Mouse (Mus musculus) liver, postnatal 0 days (tissue): ENCODE results near the gene Cttn. TPM values are rescaled to one million over a fixed set of nuclear protein-coding genes. Genes with fewer than 3 reads are reported as not detected.

Source experiments
- ATAC-seq: fragments of 200-750 bp; cut with Nextera tagmentation; 2 replicates; pipeline ENCODE4 v1.8.0; 2017; ENCODE audit warnings: mild to moderate bottlenecking, moderate library complexity
- DNase-seq: peaks from one replicate; pipeline ENCODE4 v3.0.0-alpha.2; 2016
- H3K27ac ChIP-seq: fragments of 300-500 bp; sonication (generic); 2 replicates; pipeline ENCODE4 v1.5.1; 2014; ENCODE audit warnings: antibody characterized with exemption, moderate library complexity, mild to moderate bottlenecking, low read depth
- H3K27me3 ChIP-seq: fragments of 300-500 bp; sonication (generic); 2 replicates; pipeline ENCODE4 v1.6.1; 2014; ENCODE audit warnings: low read length, control low read depth, mixed read lengths; ENCODE audit not compliant: insufficient read depth
- H3K36me3 ChIP-seq: fragments of 300-500 bp; sonication (generic); replicated peaks from 2 replicates; pipeline ENCODE4 v1.6.1; 2014; ENCODE audit warnings: mild to moderate bottlenecking, control low read depth, low read length, moderate library complexity, mixed read lengths; ENCODE audit not compliant: insufficient read depth
- H3K4me1 ChIP-seq: fragments of 300-500 bp; sonication (generic); 2 replicates; pipeline ENCODE4 v1.6.1; 2014; ENCODE audit warnings: antibody characterized with exemption, mild to moderate bottlenecking, control low read depth; ENCODE audit not compliant: insufficient read depth
- H3K4me2 ChIP-seq: fragments of 300-500 bp; sonication (generic); 2 replicates; pipeline ENCODE4 v1.6.1; 2014; ENCODE audit warnings: low read depth, mild to moderate bottlenecking, low read length, moderate library complexity, mixed read lengths
- H3K4me3 ChIP-seq: fragments of 300-500 bp; sonication (generic); 2 replicates; pipeline ENCODE4 v1.5.1; 2014; ENCODE audit warnings: low read depth, low read length
- H3K9ac ChIP-seq: fragments of 300-500 bp; sonication (generic); replicated peaks from 2 replicates; pipeline ENCODE4 v1.6.1; 2014; ENCODE audit warnings: mild to moderate bottlenecking, moderate library complexity
- H3K9me3 ChIP-seq: fragments of 300-500 bp; sonication (generic); 2 replicates; pipeline ENCODE4 v1.6.1; 2016; ENCODE audit warnings: mild to moderate bottlenecking, control low read depth, low read length, mixed read lengths
- CTCF ChIP-seq: sonication (generic); IDR thresholded peaks from 2 replicates; pipeline ENCODE4 v1.5.1; 2016; ENCODE audit warnings: antibody characterized with exemption, low read depth
- EP300 ChIP-seq: IDR thresholded peaks from 2 replicates; pipeline ENCODE4 v1.6.1; 2016; ENCODE audit warnings: antibody characterized with exemption, low read depth, mild to moderate bottlenecking
- WGBS: fragments of 180-500 bp; shearing (Covaris S2); extraction: QIAGEN DNeasy Blood & Tissue Kit; methylation state at CpG from one replicate; pipeline ENCODE4 v1.1.7; 2014; ENCODE audit not compliant: insufficient replicate concordance; 5-methylcytosine and 5-hydroxymethylcytosine counted together
- polyA plus RNA-seq: library from polyadenylated mRNA; unstranded; fragments of >200 nt; fragmentation: Nextera tagmentation; extraction: Ambion mirVana; gene quantifications from 2 replicates; pipeline ENCODE4 v1.2.1, GENCODE M21; 2015

Gene Cttn
- polyA plus RNA-seq = 24.8 and 29.0 TPM in 2 replicates

DNA sequence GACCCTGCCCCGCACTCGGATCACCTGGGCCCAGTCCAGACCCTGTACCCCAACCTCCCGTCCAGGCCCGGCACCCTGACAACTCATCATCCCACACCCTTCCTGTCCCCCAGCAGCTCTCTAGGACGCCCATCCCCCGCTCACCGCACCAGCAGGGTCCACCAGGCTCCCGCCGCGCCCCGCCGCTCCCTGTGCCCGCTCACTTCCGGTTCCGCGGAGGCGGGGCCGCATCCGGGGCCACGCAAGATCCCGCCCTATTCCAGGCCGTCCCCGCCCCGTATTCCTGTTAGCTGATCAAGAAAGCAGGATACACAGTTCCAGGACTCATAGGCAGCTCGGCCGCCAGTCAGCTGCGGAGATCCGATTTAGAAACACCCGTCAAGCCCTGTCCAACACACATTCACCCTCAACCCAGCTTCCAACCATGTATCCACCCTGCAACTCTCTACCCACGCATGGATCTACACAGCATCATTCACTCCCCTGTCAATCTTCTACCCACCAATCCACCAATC, at the start of gene Cttn:
TSS of gene Cttn (minus strand) at position 465 of the 515 bp plus-strand sequence.
- DNase-seq (peak; percentile 90), ATAC-seq (peak; percentile 94)
- WGBS = 4% methylated on average over 30 of the region's 30 CpGs
- H3K4me1 ChIP-seq = peaks cover 15% of the 10 kb centered on the region
- H3K4me2 ChIP-seq = peak within 1 kb of the TSS; percentile 75
- H3K9ac ChIP-seq = peak within 1 kb of the TSS; percentile 80
- peak within 1 kb of the TSS; percentile 80 for H3K4me3 ChIP-seq
- H3K36me3 ChIP-seq = peaks cover 1% of the 10 kb centered on the region; the same call in 1 of the 2 replicates
- H3K9me3 ChIP-seq = no peaks in the 10 kb centered on the region
- H3K27ac ChIP-seq = peak within 1 kb of the TSS; percentile 78
- no peak for TF ChIP-seq EP300
- TF ChIP-seq CTCF = no peak
- no peaks in the 10 kb centered on the region for H3K27me3 ChIP-seq

- H3K27ac ChIP-seq = no peak overlapping the region
- TF ChIP-seq CTCF (no peak), EP300 (no peak)
- H3K9ac ChIP-seq = no peak overlapping the region
- H3K27me3 ChIP-seq = no peaks in the 10 kb centered on the region
- 84% methylated on average over 5 of the region's 5 CpGs for WGBS
- no peak overlapping the region for H3K4me2 ChIP-seq
- peaks cover 8% of the 10 kb centered on the region for H3K4me1 ChIP-seq
- no peak overlapping the region for H3K4me3 ChIP-seq
- no peaks in the 10 kb centered on the region for H3K9me3 ChIP-seq
- H3K36me3 ChIP-seq = peaks cover 39% of the 10 kb centered on the region
- ATAC-seq = no peak
- no peak for DNase-seq
Observed at GRCm38 (mm10) chr7:144519852-144520251, 49.0 kb upstream of the Cttn start.

DNA sequence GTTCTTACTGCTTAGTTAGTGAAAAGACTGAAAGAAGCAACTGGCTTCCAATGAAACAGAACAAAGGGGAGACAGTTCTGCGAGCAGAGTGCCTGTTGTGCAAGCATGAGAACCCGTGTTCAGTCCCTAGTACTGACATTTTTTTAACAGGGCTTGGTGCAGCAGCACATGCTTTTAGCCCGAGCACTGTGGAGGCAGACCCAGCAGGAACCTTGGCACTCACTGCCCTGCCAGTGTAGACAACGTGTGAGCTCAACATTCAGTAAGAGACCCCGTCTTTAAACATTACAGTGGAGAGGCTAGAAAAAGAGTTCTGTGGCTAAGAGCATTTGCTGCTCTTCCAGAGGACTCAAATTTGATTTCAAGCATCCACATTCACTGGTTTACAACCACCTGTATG, 45.9 kb upstream of the Cttn start:
- Histone ChIP-seq H3K4me3 (no peak overlapping the region), H3K27me3 (no peaks in the 10 kb centered on the region), H3K9ac (no peak overlapping the region), H3K36me3 (peaks cover 61% of the 10 kb centered on the region), H3K9me3 (no peaks in the 10 kb centered on the region), H3K4me2 (no peak overlapping the region), H3K27ac (no peak overlapping the region), H3K4me1 (no peaks in the 10 kb centered on the region)
- 76% methylated on average over 5 of the region's 5 CpGs for WGBS
- DNase-seq (no peak), ATAC-seq (no peak)
- TF ChIP-seq CTCF (no peak), EP300 (no peak)

- DNase-seq (no peak), ATAC-seq (no peak)
Observed at GRCm38 (mm10) chr7:144509090-144509489, 38.3 kb upstream of the Cttn start.

GRCm38 (mm10) chr7:144506807-144507206, 36.0 kb upstream of the Cttn start:
- no peak for ATAC-seq
- Histone ChIP-seq H3K9ac (no peak overlapping the region), H3K4me3 (no peak overlapping the region), H3K36me3 (peaks cover 77% of the 10 kb centered on the region), H3K27me3 (no peaks in the 10 kb centered on the region), H3K4me1 (no peaks in the 10 kb centered on the region), H3K9me3 (no peaks in the 10 kb centered on the region), H3K27ac (no peak overlapping the region), H3K4me2 (no peak overlapping the region)
- DNase-seq = no peak
- TF ChIP-seq CTCF (no peak), EP300 (peak; percentile 49; the same call in 1 of the 2 replicates)
- 61% methylated on average over 1 of the region's 1 CpGs for WGBS

More at GRCm38 (mm10) chr7:144509090-144509489, 38.3 kb upstream of the Cttn start:
- no peak overlapping the region for H3K27ac ChIP-seq
- H3K4me3 ChIP-seq = no peak overlapping the region
- no peaks in the 10 kb centered on the region for H3K9me3 ChIP-seq
- H3K4me1 ChIP-seq = no peaks in the 10 kb centered on the region
- H3K27me3 ChIP-seq = no peaks in the 10 kb centered on the region
- no peak overlapping the region for H3K4me2 ChIP-seq
- H3K9ac ChIP-seq = no peak overlapping the region
- TF ChIP-seq CTCF (no peak), EP300 (no peak)
- WGBS = 81% methylated on average over 4 of the region's 4 CpGs
- peaks cover 78% of the 10 kb centered on the region for H3K36me3 ChIP-seq

DNA sequence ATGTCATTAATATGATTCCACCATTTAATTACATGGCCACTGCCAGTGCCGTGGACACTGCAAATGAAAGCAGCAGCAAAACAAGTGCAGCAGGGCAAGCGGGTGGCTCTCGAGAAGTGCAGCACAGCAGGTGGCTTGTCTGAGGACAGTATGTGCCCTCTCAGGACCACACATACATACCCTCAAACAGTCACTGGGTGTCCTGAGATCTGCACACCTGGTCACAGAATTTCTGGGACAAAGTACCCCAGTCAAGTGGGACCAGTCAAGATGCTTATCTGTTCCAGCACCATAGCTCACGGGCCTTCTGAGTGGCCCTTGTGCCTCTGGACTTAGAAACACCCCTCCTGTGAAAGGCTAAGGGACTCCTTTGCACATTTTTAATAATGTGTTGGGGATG, 33.1 kb upstream of the Cttn start:
- Histone ChIP-seq H3K27ac (no peak overlapping the region), H3K27me3 (no peaks in the 10 kb centered on the region), H3K4me3 (no peak overlapping the region), H3K9ac (no peak overlapping the region), H3K4me1 (no peaks in the 10 kb centered on the region), H3K36me3 (peaks cover 60% of the 10 kb centered on the region), H3K9me3 (no peaks in the 10 kb centered on the region), H3K4me2 (no peak overlapping the region)
- DNase-seq (no peak), ATAC-seq (no peak)
- WGBS = 80% methylated on average over 4 of the region's 4 CpGs
- TF ChIP-seq EP300 = no peak
- no peak for TF ChIP-seq CTCF
